Comparison of ENCODE assay signal across 8 mouse cellular contexts in genomic region chr1:181272622-181273296, GRCm38 (mm10).
A peak's percentile ranks its signal among the peaks of the same experiment; 100 is the strongest.
DNase-seq lines count a peak whose midpoint lies in the region; ATAC-seq and TF ChIP-seq lines count a peak whose summit lies in the region.

No protein-coding gene starts in this region.

- no peak overlapping the region for H3K9ac ChIP-seq in forebrain, embryonic 11.5 days (ENCODE audit: low read length)
- H3K9ac ChIP-seq in heart, embryonic 15.5 days = no peak overlapping the region
- peak overlapping the region; percentile 34 for H3K9ac ChIP-seq in liver, embryonic 14.5 days (replicated peaks)
- no peak overlapping the region for H3K9ac ChIP-seq in neural tube, embryonic 11.5 days (ENCODE audit: low read length)
- H3K9ac ChIP-seq in stomach, embryonic 15.5 days = no peak overlapping the region

- no peak overlapping the region for H3K27ac ChIP-seq in forebrain, embryonic 11.5 days (ENCODE audit: low read depth, low read length)
- H3K27ac ChIP-seq in heart, embryonic 15.5 days = no peak overlapping the region
- H3K27ac ChIP-seq in liver, embryonic 14.5 days = no peak overlapping the region; the same call in 1 of the 2 replicates
- H3K27ac ChIP-seq in neural tube, embryonic 11.5 days (ENCODE audit: low read depth, low read length) = no peak overlapping the region
- no peak overlapping the region for H3K27ac ChIP-seq in stomach, embryonic 15.5 days

- H3K27me3 ChIP-seq in forebrain, embryonic 11.5 days (ENCODE audit: control insufficient read depth, insufficient read depth, low read length) = no peaks in the 10 kb centered on the region
- 0 out of 2 replicates have a peak, but pooled peaks cover 3% of the 10 kb centered on the region for H3K27me3 ChIP-seq in heart, embryonic 15.5 days
- no peaks in the 10 kb centered on the region; the same call in none of the 2 replicates for H3K27me3 ChIP-seq in liver, embryonic 14.5 days (ENCODE audit: control insufficient read depth, insufficient read depth, low read length)
- H3K27me3 ChIP-seq in neural tube, embryonic 11.5 days (ENCODE audit: control insufficient read depth, insufficient read depth, low read length) = no peaks in the 10 kb centered on the region
- H3K27me3 ChIP-seq in stomach, embryonic 15.5 days (replicated peaks) = no peaks in the 10 kb centered on the region

- H3K9me3 ChIP-seq in forebrain, embryonic 11.5 days (ENCODE audit: control insufficient read depth, low read length) = no peaks in the 10 kb centered on the region
- no peaks in the 10 kb centered on the region for H3K9me3 ChIP-seq in heart, embryonic 15.5 days (replicated peaks)
- no peaks in the 10 kb centered on the region for H3K9me3 ChIP-seq in liver, embryonic 14.5 days (ENCODE audit: control insufficient read depth, low read length)
- no peaks in the 10 kb centered on the region for H3K9me3 ChIP-seq in neural tube, embryonic 11.5 days (ENCODE audit: control insufficient read depth, low read length)
- H3K9me3 ChIP-seq in stomach, embryonic 15.5 days = no peaks in the 10 kb centered on the region

- 0 out of 2 replicates have a peak, but pooled peaks have one; percentile 17 for TF ChIP-seq EP300 in liver, embryonic 14.5 days (IDR thresholded peaks at IDR 0.05; ENCODE audit: low read depth)

- H3K36me3 ChIP-seq in forebrain, embryonic 11.5 days (ENCODE audit: control insufficient read depth, insufficient read depth, low read length) = no peaks in the 10 kb centered on the region
- no peaks in the 10 kb centered on the region for H3K36me3 ChIP-seq in heart, embryonic 15.5 days
- no peaks in the 10 kb centered on the region for H3K36me3 ChIP-seq in liver, embryonic 14.5 days (replicated peaks; ENCODE audit: control insufficient read depth, insufficient read depth, low read depth)
- H3K36me3 ChIP-seq in neural tube, embryonic 11.5 days (ENCODE audit: control insufficient read depth, insufficient read depth, low read length) = no peaks in the 10 kb centered on the region
- no peaks in the 10 kb centered on the region for H3K36me3 ChIP-seq in stomach, embryonic 15.5 days

- TF ChIP-seq CTCF in liver, embryonic 14.5 days (IDR thresholded peaks at IDR 0.05; ENCODE audit: low read depth) = peak; percentile 95

- H3K4me1 ChIP-seq in forebrain, embryonic 11.5 days (replicated peaks; ENCODE audit: control insufficient read depth, insufficient read depth, low read length) = no peaks in the 10 kb centered on the region
- H3K4me1 ChIP-seq in heart, embryonic 15.5 days (replicated peaks) = peaks cover 6% of the 10 kb centered on the region; the same call in 1 of the 2 replicates
- H3K4me1 ChIP-seq in liver, embryonic 14.5 days (replicated peaks; ENCODE audit: control insufficient read depth in 2 of 2, insufficient read depth in 2 of 2, low read length in 1 of 2) = peaks cover 6 to 12% of the 10 kb centered on the region in 2 experiments; a peak in 3 of 4 replicates
- no peaks in the 10 kb centered on the region for H3K4me1 ChIP-seq in neural tube, embryonic 11.5 days (ENCODE audit: control insufficient read depth, insufficient read depth, low read length)
- no peaks in the 10 kb centered on the region for H3K4me1 ChIP-seq in stomach, embryonic 15.5 days

- peak; percentile 76 for DNase-seq in CD4-positive, CD25-positive, alpha-beta regulatory T cell, adult 2 months (ENCODE audit: low read depth, low spot score)
- peak; percentile 72 for DNase-seq in c-Kit-positive CD71-positive TER-119-positive erythroid progenitor cells, embryonic 14.5 days (ENCODE audit: low spot score)
- peak; percentile 91 for DNase-seq in forebrain, embryonic 11.5 days (ENCODE audit: low spot score)
- peak; percentile 89 for DNase-seq in kidney, postnatal 14 days
- DNase-seq in liver, embryonic 14.5 days (ENCODE audit: low read depth in 3 of 3, low spot score in 3 of 3) = no peak
- peak; percentile 86 for DNase-seq in neural tube, embryonic 11.5 days (ENCODE audit: low spot score)

- H3K4me3 ChIP-seq in forebrain, embryonic 11.5 days (ENCODE audit: low read depth, low read length) = no peak overlapping the region
- no peak overlapping the region for H3K4me3 ChIP-seq in heart, embryonic 15.5 days
- H3K4me3 ChIP-seq in liver, embryonic 14.5 days (ENCODE audit: insufficient read depth in 1 of 2, low read depth in 2 of 2, low read length in 2 of 2) = no peak overlapping the region
- H3K4me3 ChIP-seq in neural tube, embryonic 11.5 days (ENCODE audit: low read depth, low read length) = no peak overlapping the region
- H3K4me3 ChIP-seq in stomach, embryonic 15.5 days (replicated peaks) = no peak overlapping the region

- H3K4me2 ChIP-seq in forebrain, embryonic 11.5 days (ENCODE audit: low read depth, low read length, severe bottlenecking) = 0 out of 2 replicates have a peak overlapping the region, but pooled peaks have one; percentile 8
- no peak overlapping the region for H3K4me2 ChIP-seq in heart, embryonic 15.5 days
- H3K4me2 ChIP-seq in liver, embryonic 14.5 days (ENCODE audit: low read depth) = no peak overlapping the region
- no peak overlapping the region for H3K4me2 ChIP-seq in neural tube, embryonic 11.5 days (ENCODE audit: low read depth)
- peak overlapping the region; percentile 19; the same call in 1 of the 2 replicates for H3K4me2 ChIP-seq in stomach, embryonic 15.5 days

- 5% methylated on average over 20 of the region's 20 CpGs for WGBS in forebrain, embryonic 11.5 days
- WGBS in heart, embryonic 15.5 days = 5% methylated on average over 18 of the region's 20 CpGs
- 5% methylated on average over 20 of the region's 20 CpGs for WGBS in liver, embryonic 14.5 days (ENCODE audit: insufficient replicate concordance)
- 5% methylated on average over 20 of the region's 20 CpGs for WGBS in neural tube, embryonic 11.5 days
- WGBS in stomach, embryonic 15.5 days = 4% methylated on average over 20 of the region's 20 CpGs

- peak; percentile 96 for ATAC-seq in forebrain, embryonic 11.5 days (replicated peaks; ENCODE audit: low FRiP score)
- ATAC-seq in heart, embryonic 15.5 days (replicated peaks; ENCODE audit: insufficient number of reproducible peaks, insufficient read depth, low FRiP score, low read depth) = peak; percentile 55
- ATAC-seq in liver, embryonic 14.5 days (ENCODE audit: insufficient read depth) = peak; percentile 85
- ATAC-seq in neural tube, embryonic 11.5 days (ENCODE audit: insufficient read depth, low FRiP score, low TSS enrichment) = peak; percentile 95
- ATAC-seq in stomach, embryonic 15.5 days (ENCODE audit: insufficient read depth, low FRiP score, low read depth) = peak; percentile 88

Comparison
In these comparisons a context has a peak if more than half of its experiments do, and no peak if none do; other contexts are left out.
1. DNase-seq: peak in CD4-positive, CD25-positive, alpha-beta regulatory T cell, adult 2 months (single experiment), c-Kit-positive CD71-positive TER-119-positive erythroid progenitor cells, embryonic 14.5 days (single experiment), forebrain, embryonic 11.5 days (single experiment), kidney, postnatal 14 days (single experiment) and neural tube, embryonic 11.5 days (single experiment); none in liver, embryonic 14.5 days (0 of 3).
2. H3K4me2 ChIP-seq: peak in forebrain, embryonic 11.5 days (single experiment) and stomach, embryonic 15.5 days (single experiment); none in heart, embryonic 15.5 days (single experiment), liver, embryonic 14.5 days (single experiment) and neural tube, embryonic 11.5 days (single experiment).
3. Peak in every context shown above with its lines, with median percentiles within 50 percentile points of each other: ATAC-seq.